Mouse (Mus musculus) liver, embryonic 13.5 days (tissue): Measurements from ENCODE around the gene March5. TPM values are rescaled to one million over a fixed set of nuclear protein-coding genes. Genes with fewer than 3 reads are reported as not detected.
"Not testable (repeated sequence)": the region's sequence is repeated elsewhere in the genome, so short reads cannot be mapped to it uniquely, and the experiment has no call there.

Experiments
- ATAC-seq: fragments of 200-750 bp; cut with Nextera tagmentation; 2 replicates; pipeline ENCODE4 v1.8.0; 2017; ENCODE audit warnings: low read depth, mild to moderate bottlenecking, moderate number of reproducible peaks, moderate library complexity
- DNase-seq: peaks from one replicate; pipeline ENCODE4 v3.0.0; 2022
- H3K27ac ChIP-seq: fragments of 300-500 bp; sonication (generic); 2 replicates; pipeline ENCODE4 v1.5.1; 2015; ENCODE audit warnings: moderate library complexity, mild to moderate bottlenecking, inconsistent platforms
- H3K27me3 ChIP-seq: fragments of 300-500 bp; sonication (generic); 2 replicates; pipeline ENCODE4 v1.6.1; 2015; ENCODE audit warnings: mild to moderate bottlenecking, inconsistent platforms
- H3K36me3 ChIP-seq: fragments of 300-500 bp; sonication (generic); 2 replicates; pipeline ENCODE4 v1.6.1; 2015; ENCODE audit warnings: mild to moderate bottlenecking, inconsistent platforms
- H3K4me1 ChIP-seq: fragments of 300-500 bp; sonication (generic); replicated peaks from 2 replicates; pipeline ENCODE4 v1.6.1; 2015; ENCODE audit warnings: inconsistent platforms
- H3K4me2 ChIP-seq: fragments of 300-500 bp; sonication (generic); 2 replicates; pipeline ENCODE4 v1.6.1; 2015; ENCODE audit warnings: inconsistent platforms, mild to moderate bottlenecking, moderate library complexity
- H3K4me3 ChIP-seq: fragments of 300-500 bp; sonication (generic); replicated peaks from 2 replicates; pipeline ENCODE4 v1.5.1; 2015; ENCODE audit warnings: mild to moderate bottlenecking, inconsistent platforms
- H3K9ac ChIP-seq: fragments of 300-500 bp; sonication (generic); 2 replicates; pipeline ENCODE4 v1.6.1; 2015; ENCODE audit warnings: mild to moderate bottlenecking, inconsistent platforms
- H3K9me3 ChIP-seq: fragments of 300-500 bp; sonication (generic); replicated peaks from 2 replicates; pipeline ENCODE4 v1.6.1; 2016; ENCODE audit warnings: inconsistent platforms
- WGBS: fragments of 180-500 bp; shearing (Covaris S2); methylation state at CpG from one replicate; pipeline ENCODE4 v1.1.7; 2015; ENCODE audit not compliant: insufficient replicate concordance; 5-methylcytosine and 5-hydroxymethylcytosine counted together
- polyA plus RNA-seq: library from polyadenylated mRNA; unstranded; fragments of >200 nt; fragmentation: Nextera tagmentation; extraction: Ambion mirVana; gene quantifications from 2 replicates; pipeline ENCODE4 v1.2.1, GENCODE M21; 2015

Gene March5
- polyA plus RNA-seq, 1 experiment from 2014 or later = 147 TPM

GRCm38 (mm10) chr19:37209467-37210128, 2.3 kb downstream of the March5 start:
- peaks cover 59% of the 10 kb centered on the region for H3K4me1 ChIP-seq
- peak overlapping the region; percentile 83 for H3K4me2 ChIP-seq

DNA sequence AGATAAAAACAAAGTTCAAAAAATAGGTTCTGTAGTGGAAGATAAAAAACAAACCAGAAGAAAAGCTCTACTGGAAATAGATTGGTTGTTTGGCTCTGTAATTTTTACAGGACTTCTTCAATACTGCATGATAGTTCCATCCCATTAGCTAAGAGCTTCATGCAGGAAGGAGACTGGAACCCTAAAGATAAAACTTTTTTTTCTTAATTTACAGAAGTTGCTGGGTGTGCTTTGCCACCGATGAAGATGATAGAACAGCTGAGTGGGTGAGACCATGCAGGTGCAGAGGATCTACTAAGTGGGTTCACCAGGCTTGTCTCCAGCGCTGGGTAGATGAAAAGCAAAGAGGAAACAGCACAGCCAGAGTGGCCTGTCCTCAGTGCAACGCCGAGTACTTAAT, 3.1 kb downstream of the March5 start:
- WGBS = 71% methylated on average over 4 of the region's 4 CpGs
- Histone ChIP-seq H3K9ac (peak overlapping the region; percentile 100), H3K4me2 (peak overlapping the region; percentile 83), H3K9me3 (no peaks in the 10 kb centered on the region), H3K27me3 (no peaks in the 10 kb centered on the region), H3K4me1 (peaks cover 55% of the 10 kb centered on the region), H3K4me3 (peak overlapping the region; percentile 98; the same call in 1 of the 2 replicates), H3K27ac (peak overlapping the region; percentile 67), H3K36me3 (peaks cover 44% of the 10 kb centered on the region)
- no peak for DNase-seq
- no peak for ATAC-seq

More at GRCm38 (mm10) chr19:37209467-37210128, 2.3 kb downstream of the March5 start:
- ATAC-seq (no peak), DNase-seq (no peak)
- Histone ChIP-seq H3K36me3 (peaks cover 40% of the 10 kb centered on the region), H3K9me3 (no peaks in the 10 kb centered on the region), H3K4me3 (peak overlapping the region; percentile 98), H3K27ac (peak overlapping the region; percentile 98), H3K9ac (peak overlapping the region; percentile 100), H3K27me3 (no peaks in the 10 kb centered on the region)
- 73% methylated on average over 8 of the region's 8 CpGs for WGBS

DNA sequence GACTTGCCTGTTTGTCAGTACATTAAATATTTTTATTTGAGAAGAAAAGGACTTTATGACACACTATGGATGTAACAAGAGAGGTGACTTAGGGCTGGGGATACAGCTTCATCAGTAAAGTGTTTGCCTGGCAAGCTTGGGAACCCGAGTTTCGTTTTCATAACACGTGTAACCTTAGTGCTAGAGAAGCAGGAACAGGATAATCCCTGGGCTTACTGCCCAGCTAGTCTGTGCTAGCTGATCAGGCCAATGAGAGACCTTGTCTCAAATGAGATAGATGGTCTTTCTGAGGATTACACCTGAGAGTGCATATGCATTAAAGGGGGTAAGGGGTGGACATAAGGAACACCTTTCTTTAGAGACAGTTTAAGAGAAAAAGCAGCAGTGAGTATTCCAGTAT, 4.1 kb downstream of the March5 start:
- no peak for ATAC-seq
- Histone ChIP-seq H3K4me3 (no peak overlapping the region), H3K27me3 (no peaks in the 10 kb centered on the region), H3K4me1 (peaks cover 48% of the 10 kb centered on the region), H3K9ac (no peak overlapping the region), H3K27ac (0 out of 2 replicates have a peak overlapping the region, but pooled peaks have one; percentile 8), H3K36me3 (peaks cover 51% of the 10 kb centered on the region), H3K9me3 (no peaks in the 10 kb centered on the region), H3K4me2 (no peak overlapping the region)
- 90% methylated on average over 3 of the region's 3 CpGs for WGBS
- DNase-seq = no peak

DNA sequence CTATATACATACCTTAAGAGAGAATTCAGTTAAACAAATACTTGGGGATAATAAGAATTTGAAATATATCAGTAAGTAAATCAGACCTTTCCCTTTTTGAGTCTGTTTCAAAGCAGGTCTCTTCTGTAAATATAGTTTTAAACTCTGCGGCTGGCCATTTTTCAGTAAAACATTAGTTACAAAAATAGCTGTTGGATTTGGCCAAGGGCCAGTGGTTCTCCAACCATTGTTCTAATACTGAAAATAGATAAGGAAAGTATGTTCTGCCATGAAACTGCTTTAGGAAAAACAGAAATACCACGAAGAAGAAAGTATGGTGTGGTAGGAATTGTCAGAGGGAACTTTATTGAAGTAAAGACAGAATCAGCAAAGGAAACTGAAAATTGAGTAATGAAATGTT, 7.4 kb downstream of the March5 start:
- no peak overlapping the region for H3K27ac ChIP-seq
- H3K4me1 ChIP-seq = peaks cover 36% of the 10 kb centered on the region
- H3K36me3 ChIP-seq = peaks cover 80% of the 10 kb centered on the region
- 81% methylated on average over 2 of the region's 2 CpGs for WGBS
- no peak for ATAC-seq
- no peak overlapping the region for H3K9ac ChIP-seq
- H3K4me3 ChIP-seq = no peak overlapping the region
- DNase-seq = no peak
- no peaks in the 10 kb centered on the region for H3K27me3 ChIP-seq
- no peak overlapping the region for H3K4me2 ChIP-seq
- H3K9me3 ChIP-seq = no peaks in the 10 kb centered on the region

GRCm38 (mm10) chr19:37225197-37225862, 18.0 kb downstream of the March5 start:
- Histone ChIP-seq H3K27me3 (no peaks in the 10 kb centered on the region), H3K36me3 (peaks cover 41% of the 10 kb centered on the region), H3K9me3 (no peaks in the 10 kb centered on the region), H3K9ac (peak overlapping the region; percentile 3), H3K27ac (peak overlapping the region; percentile 76), H3K4me2 (no peak overlapping the region), H3K4me1 (peaks cover 38% of the 10 kb centered on the region), H3K4me3 (no peak overlapping the region)
- peak; percentile 74 for ATAC-seq
- 32% methylated on average over 6 of the region's 6 CpGs for WGBS
- DNase-seq = no peak

GRCm38 (mm10) chr19:37232598-37232997, 25.3 kb downstream of the March5 start:
- H3K9ac ChIP-seq = peak overlapping the region; percentile 64
- H3K4me3 ChIP-seq = peak overlapping the region; percentile 63
- ATAC-seq (peak; percentile 67), DNase-seq (peak; percentile 30)
- H3K27ac ChIP-seq = peak overlapping the region; percentile 88
- peaks cover 19% of the 10 kb centered on the region for H3K27me3 ChIP-seq
- peaks cover 76% of the 10 kb centered on the region for H3K4me1 ChIP-seq
- H3K4me2 ChIP-seq = peak overlapping the region; percentile 68
- 26% methylated on average over 9 of the region's 9 CpGs for WGBS
- not testable (repeated sequence) for H3K36me3 ChIP-seq, H3K9me3 ChIP-seq

DNA sequence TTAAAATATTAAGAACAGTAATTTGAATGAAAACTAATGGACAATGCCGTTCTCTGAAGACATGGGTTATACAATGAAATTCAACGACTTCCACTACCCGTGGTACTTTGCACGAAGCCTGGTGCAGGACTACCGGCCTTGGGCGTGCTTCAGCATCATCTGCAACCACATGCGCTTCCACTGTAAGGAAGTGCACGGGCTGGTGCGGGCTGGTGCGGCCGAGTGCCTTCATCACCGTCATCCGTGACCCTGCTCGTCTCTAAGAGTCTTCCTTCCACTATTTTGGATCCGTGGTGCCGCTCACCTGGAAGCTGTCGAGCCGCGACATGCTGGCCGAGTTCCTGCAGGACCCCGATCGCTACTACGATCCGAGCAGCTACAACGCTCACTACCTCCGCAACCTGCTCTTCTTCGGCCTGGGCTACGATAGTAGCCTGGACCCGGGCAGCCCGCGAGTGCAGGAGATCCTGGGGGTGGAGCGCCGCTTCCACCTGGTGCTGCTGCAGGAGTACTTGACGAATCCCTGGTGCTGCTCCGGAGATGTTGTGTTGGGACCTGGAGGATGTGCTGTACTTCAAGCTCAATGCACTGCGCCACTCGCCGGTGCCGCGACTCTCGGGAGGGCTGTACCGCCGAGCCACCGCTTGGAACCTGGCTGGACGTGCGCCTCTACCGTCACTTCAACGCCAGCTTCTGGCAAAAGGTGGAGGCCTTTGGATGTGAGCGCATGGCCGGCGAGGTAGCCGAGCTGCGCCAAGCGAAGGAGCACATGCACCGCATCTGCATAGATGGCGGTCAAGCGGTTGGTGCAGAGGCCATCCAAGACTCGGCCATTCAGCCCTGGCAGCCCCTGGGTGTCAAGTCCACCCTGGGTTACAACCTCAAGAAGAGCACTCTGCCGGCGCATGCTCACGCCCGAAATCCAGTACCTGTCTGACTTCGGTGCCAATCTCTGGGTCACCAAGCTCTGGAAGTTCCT, 26.5 kb downstream of the March5 start:
- H3K4me3 ChIP-seq = peak overlapping the region; percentile 63
- DNase-seq (peak; percentile 52), ATAC-seq (peak; percentile 35)
- H3K27me3 ChIP-seq = peaks cover 19% of the 10 kb centered on the region
- peak overlapping the region; percentile 87 for H3K27ac ChIP-seq
- H3K9ac ChIP-seq = peak overlapping the region; percentile 78
- no peaks in the 10 kb centered on the region for H3K36me3 ChIP-seq
- WGBS = 6% methylated on average over 63 of the region's 63 CpGs
- no peaks in the 10 kb centered on the region for H3K9me3 ChIP-seq
- H3K4me1 ChIP-seq = peaks cover 86% of the 10 kb centered on the region
- peak overlapping the region; percentile 68 for H3K4me2 ChIP-seq

- no peaks in the 10 kb centered on the region for H3K9me3 ChIP-seq
- DNase-seq (no peak), ATAC-seq (no peak)
- 0 out of 2 replicates have a peak overlapping the region, but pooled peaks have one; percentile 3 for H3K4me3 ChIP-seq
- peak overlapping the region; percentile 62 for H3K4me2 ChIP-seq
- peak overlapping the region; percentile 70 for H3K9ac ChIP-seq
- H3K27me3 ChIP-seq = peaks cover 19% of the 10 kb centered on the region
- peaks cover 94% of the 10 kb centered on the region for H3K4me1 ChIP-seq
- H3K27ac ChIP-seq = peak overlapping the region; percentile 97
- 58% methylated on average over 8 of the region's 8 CpGs for WGBS
- no peaks in the 10 kb centered on the region for H3K36me3 ChIP-seq
Observed at GRCm38 (mm10) chr19:37235818-37236217, 28.5 kb downstream of the March5 start.

- ATAC-seq (peak; percentile 57), DNase-seq (peak; percentile 65)
- peak overlapping the region; percentile 62 for H3K4me2 ChIP-seq
- H3K27me3 ChIP-seq = peaks cover 19% of the 10 kb centered on the region
- H3K9me3 ChIP-seq = no peaks in the 10 kb centered on the region
- no peaks in the 10 kb centered on the region for H3K36me3 ChIP-seq
- peak overlapping the region; percentile 70 for H3K9ac ChIP-seq
- 15% methylated on average over 5 of the region's 5 CpGs for whole genome bisulfite sequencing
- peak overlapping the region; percentile 43 for H3K4me3 ChIP-seq
- H3K4me1 ChIP-seq = peaks cover 89% of the 10 kb centered on the region
- H3K27ac ChIP-seq = peak overlapping the region; percentile 97
Observed at GRCm38 (mm10) chr19:37237306-37237705, 30.0 kb downstream of the March5 start.

GRCm38 (mm10) chr19:37237712-37238437, 30.5 kb downstream of the March5 start:
- H3K9me3 ChIP-seq = no peaks in the 10 kb centered on the region
- H3K9ac ChIP-seq = peak overlapping the region; percentile 70
- DNase-seq = peak; percentile 80
- peak overlapping the region; percentile 43 for H3K4me3 ChIP-seq
- peak overlapping the region; percentile 62 for H3K4me2 ChIP-seq
- peak overlapping the region; percentile 97 for H3K27ac ChIP-seq
- WGBS = 3% methylated on average over 15 of the region's 15 CpGs
- peaks cover 19% of the 10 kb centered on the region for H3K27me3 ChIP-seq
- no peaks in the 10 kb centered on the region for H3K36me3 ChIP-seq
- peaks cover 85% of the 10 kb centered on the region for H3K4me1 ChIP-seq
- ATAC-seq = peak; percentile 88
